Mouse (Mus musculus): ENCODE data around the gene Eif6. TPM values are rescaled to one million over a fixed set of nuclear protein-coding genes. Genes with fewer than 3 reads are reported as not detected.

The Eif6 gene
- total RNA-seq, 2 experiments from 2014 or later = 68.1 to 69.9 TPM

- DNase-seq (ENCODE audit: low spot score in 2 of 2) = no peak
Observed at GRCm38 (mm10) chr2:155825904-155826629, 658 bp downstream of the Eif6 start.

DNA sequence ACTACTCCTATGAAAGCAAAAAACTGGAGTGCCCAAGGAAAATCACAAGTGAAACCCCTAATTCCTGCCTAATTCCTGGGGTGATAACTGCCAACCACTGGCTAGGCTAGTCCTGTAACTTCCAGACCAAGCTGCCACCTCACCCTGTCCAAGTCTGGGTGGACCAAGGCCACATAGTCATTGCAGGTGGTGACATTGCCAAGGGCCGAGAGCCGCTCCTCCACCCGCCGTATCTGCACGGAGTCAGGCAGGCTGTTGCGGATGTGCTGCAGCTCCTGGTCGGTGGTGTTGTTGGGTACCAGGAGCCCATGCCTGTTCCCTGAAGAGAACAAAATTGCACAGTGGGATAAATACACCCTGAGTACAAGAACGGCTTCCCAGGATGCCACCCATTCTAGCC, 3.0 kb downstream of the Eif6 start:
- no peak for DNase-seq (ENCODE audit: low spot score in 2 of 2)

GRCm38 (mm10) chr2:155820779-155821178, 5.9 kb downstream of the Eif6 start:
- no peak for DNase-seq (ENCODE audit: low spot score in 2 of 2)

GRCm38 (mm10) chr2:155819449-155820251, 7.1 kb downstream of the Eif6 start:
- DNase-seq (ENCODE audit: low spot score in 2 of 2) = no peak

- no peak for DNase-seq (ENCODE audit: low spot score in 2 of 2)
Observed at GRCm38 (mm10) chr2:155819392-155819448, 7.5 kb downstream of the Eif6 start, which contains the start of gene BC029722. Gene BC029722, minus strand, starts transcription at chr2:155819426.

- DNase-seq (ENCODE audit: low spot score in 2 of 2) = peak; percentile 92 to 94
Observed at GRCm38 (mm10) chr2:155818596-155819391, 7.9 kb downstream of the Eif6 start.

GRCm38 (mm10) chr2:155817301-155818245, 9.2 kb downstream of the Eif6 start:
- DNase-seq (ENCODE audit: low spot score in 2 of 2) = no peak

DNA sequence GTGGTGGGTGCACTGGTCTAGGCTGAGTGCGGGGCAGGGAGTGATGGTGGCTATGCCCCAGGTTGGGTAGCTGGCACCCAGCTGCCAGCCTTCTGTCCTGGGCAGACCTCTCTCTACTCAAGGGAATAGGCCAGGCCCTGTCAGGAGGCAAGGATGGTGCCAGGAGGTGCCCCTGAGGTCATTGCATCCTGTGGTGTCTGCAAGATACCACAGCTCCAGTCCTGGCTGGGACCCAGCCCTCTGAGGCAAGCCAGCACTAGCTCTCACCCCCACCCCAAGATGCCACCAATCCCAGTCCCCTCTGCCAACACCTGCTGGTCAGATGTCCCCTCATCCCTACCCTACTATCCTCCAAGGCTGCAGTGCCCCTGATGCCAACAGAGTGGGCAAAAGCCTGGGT, 10.5 kb downstream of the Eif6 start:
- DNase-seq (ENCODE audit: low spot score in 2 of 2) = no peak

DNA sequence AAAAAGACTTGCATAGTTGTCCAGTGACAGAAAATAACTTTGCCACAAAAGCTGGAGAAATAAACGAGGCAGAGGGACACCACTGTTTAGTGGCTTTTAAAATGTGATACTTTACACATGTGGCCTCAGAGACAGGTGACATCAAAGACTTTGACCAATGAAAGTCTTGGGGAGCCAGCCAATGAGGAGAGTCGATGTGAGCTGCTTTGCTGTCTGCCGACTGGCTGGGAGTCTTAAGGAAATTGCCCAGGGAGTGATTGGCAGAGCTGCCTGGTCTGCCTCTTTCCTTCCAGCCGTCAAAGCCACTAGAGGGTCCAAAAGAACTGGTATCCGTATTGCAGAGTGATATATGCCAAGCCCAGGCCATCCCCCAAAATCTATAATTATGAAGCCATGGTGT, 11.9 kb downstream of the Eif6 start:
- no peak for DNase-seq (ENCODE audit: low spot score in 2 of 2)

DNA sequence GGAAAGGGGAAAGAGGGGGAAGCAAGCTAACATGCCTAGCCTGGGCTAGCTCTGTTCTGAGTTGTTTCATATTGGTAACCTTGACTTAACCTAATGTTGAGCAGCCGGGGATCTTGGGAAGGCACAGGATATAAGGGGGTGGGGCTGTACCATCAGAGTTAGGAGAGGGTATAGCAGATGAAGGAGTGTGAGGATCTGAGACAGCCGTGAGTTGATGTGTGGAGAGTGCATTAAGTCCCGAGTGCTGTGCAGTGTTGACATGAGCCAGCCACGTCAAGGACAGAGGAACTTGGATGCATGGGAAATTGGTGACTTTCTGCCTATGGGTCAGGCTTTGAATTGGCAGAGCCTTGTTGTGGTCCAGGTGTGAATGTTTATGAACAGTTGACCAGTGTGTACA, 14.1 kb downstream of the Eif6 start:
- no peak for DNase-seq (ENCODE audit: low spot score in 2 of 2)

- DNase-seq (ENCODE audit: low spot score in 2 of 2) = peak; percentile 81 to 82
Observed at GRCm38 (mm10) chr2:155811821-155812396, 14.8 kb downstream of the Eif6 start.

GRCm38 (mm10) chr2:155809620-155810019, 17.1 kb downstream of the Eif6 start:
- DNase-seq (ENCODE audit: low spot score in 2 of 2) = no peak

DNA sequence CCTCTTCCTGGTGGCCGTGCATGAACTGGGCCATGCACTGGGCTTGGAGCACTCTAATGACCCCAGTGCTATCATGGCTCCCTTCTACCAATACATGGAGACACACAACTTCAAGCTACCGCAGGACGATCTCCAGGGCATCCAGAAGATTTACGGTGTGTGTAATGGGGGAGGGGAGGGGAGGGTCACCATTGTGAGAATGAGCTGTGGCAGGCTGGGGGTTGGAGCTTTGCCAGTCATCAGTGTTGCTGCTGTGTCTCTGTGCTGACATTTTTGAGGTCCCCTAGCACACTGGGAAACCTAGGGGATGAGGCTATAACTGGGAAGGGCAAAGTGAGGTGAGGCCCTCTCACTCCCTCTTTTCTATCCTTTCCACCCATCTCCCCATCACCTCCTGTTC, 19.3 kb downstream of the Eif6 start:
- no peak for DNase-seq (ENCODE audit: low spot score in 2 of 2)

GRCm38 (mm10) chr2:155806548-155806947, 20.2 kb downstream of the Eif6 start:
- no peak for DNase-seq (ENCODE audit: low spot score in 2 of 2)

DNA sequence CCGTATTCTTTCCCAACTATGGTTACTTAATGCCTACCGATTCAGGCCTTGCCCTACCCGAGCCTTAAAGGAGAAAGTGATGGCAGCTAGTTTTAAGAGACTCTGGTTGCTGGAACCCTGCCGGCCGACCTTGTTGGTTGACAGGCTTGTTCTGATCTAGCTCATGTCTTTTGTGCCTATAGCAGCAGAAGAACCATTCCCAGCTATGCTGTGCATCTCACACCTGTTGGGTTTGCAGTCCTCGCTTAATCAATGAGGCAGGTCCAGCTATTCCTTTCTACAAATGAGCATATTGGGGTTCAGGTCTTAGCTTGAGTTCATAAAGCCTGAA, 20.8 kb downstream of the Eif6 start:
- DNase-seq (ENCODE audit: low spot score in 2 of 2) = no peak

GRCm38 (mm10) chr2:155805231-155805924, 21.3 kb downstream of the Eif6 start:
- DNase-seq (ENCODE audit: low spot score in 2 of 2) = no peak

DNA sequence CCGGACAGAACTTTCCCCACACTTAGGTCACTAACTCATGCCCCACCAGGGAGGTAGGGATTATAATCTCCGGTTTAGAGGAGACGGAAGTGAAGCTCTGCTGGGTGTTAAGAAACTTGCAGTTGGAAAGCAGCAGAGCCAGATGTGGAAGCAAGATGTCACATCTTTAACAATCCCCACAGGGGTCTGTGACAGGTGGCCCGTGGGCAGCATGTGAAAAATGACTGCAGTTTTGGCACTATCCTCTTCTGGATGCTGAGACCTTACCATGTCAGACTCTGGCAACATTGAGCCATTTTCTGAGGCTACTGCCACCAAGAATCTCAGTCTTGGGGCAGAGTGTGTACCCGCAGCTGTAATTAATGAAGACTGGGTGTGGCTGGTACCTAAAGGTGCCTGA, 22.7 kb downstream of the Eif6 start:
- DNase-seq (ENCODE audit: low spot score in 2 of 2) = no peak

GRCm38 (mm10) chr2:155802761-155803160, 24.0 kb downstream of the Eif6 start:
- no peak for DNase-seq (ENCODE audit: low spot score in 2 of 2)

GRCm38 (mm10) chr2:155798613-155799012, 28.1 kb downstream of the Eif6 start:
- DNase-seq (ENCODE audit: low spot score in 2 of 2) = no peak

DNA sequence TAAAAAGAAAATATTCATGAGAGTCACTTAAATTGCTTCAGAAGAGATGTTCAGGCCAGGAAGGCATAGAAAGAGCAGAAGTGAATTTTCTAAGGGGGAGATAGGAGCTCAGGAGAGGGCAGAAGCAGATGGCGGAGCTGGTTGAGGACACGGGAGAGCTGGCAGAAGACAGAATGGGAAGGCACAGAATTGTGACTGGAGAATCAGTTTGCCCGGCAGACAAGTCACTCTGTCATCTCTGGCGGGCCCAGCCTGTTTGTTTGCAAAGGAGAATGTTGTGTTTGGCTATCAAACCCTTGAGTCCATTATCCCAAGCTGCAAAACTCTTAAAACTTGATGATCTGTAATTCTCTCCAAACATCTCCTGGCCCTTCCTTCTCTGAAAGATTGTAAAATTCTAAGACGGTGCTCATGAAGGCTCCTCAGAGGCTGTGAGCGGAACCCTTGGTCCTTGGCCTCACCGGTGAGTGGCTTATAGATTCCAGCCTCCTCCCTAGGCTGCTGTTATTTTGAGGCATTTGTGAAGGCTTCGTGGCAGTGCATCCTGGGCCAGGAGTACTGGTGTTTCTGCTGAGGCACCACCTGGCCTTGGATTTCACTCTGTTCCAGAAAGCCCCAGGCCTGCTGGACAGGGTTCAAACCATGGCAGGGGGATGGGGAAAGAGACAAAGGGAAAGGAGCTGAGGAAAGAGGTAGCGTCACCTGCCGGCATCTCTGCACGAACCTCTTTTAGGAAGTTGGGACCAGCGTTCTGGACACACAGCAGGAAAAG, 31.9 kb downstream of the Eif6 start:
- no peak for DNase-seq (ENCODE audit: low spot score in 2 of 2)
